Mouse (Mus musculus) layer of hippocampus, adult 11-12 months (tissue): Measurements from ENCODE around the gene Snapc1.

Source experiments
- DNase-seq: peaks from one replicate; pipeline ENCODE4 v3.0.0; 2022; ENCODE audit warnings: low spot score

The Snapc1 gene

DNA sequence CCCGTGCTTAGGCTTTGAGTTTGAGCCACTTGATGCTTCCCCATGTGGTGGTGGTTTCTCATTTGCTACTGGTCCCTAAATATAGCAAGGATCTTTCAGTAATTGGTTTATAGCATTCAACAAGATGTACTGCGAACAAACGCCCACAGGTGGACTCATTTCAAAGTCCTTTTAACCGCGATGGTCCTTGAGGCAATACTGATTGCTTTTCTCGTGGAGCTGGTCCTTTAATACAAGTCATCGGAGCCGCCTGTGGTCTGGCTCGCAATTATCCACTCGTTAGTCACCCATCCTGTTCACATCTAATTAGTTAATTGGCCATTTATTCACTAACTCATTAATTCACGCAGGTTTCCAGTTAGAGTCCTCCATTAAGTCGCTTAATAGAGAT lies 32.6 kb downstream of the Snapc1 start:
- peak; percentile 40 for DNase-seq

DNA sequence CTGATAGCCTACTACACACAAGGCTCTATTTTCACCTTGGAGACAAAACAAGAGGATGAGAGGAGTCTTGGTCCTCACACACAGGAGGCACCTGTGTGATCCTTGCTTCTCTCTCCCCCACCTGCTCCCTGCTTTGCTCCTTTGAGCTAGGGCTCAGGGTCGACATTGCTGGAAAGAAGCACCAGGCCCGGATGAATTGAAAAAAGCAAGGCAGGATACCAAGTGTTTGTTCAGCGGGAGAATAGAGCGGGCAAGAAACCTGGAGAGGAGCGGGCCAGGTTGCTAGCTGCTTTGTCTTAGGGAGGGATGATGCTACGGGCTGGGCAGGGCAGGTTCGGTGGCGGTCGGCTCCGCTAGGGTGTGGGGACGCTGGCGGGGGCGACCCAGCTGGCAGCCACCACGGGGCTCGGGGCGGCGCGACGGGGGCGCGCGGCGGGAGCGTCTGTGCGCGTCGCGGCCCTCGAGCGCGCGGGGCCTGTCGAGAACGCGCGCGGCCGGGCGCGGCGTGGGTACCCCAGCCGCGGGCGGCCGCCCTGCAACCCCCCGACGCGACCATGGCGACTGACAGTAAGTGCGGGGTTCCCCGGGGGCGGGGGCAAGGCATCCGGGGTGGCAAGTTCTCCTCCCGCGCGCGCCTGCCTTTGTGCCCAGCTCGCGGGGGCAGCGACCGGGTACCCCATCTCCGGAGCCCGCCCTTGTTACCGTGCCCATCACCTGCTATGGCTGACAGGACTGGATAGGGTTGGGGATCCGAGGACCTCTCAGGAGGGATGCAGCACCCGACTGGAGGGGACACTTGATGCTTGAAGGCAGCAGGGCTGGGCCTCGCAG lies 33.2 kb downstream of the Snapc1 start, which contains the start of gene Syt16:
Gene Syt16, plus strand, starts transcription at position 365 of the 831 bp plus-strand sequence.
- peak; percentile 42 for DNase-seq

DNA sequence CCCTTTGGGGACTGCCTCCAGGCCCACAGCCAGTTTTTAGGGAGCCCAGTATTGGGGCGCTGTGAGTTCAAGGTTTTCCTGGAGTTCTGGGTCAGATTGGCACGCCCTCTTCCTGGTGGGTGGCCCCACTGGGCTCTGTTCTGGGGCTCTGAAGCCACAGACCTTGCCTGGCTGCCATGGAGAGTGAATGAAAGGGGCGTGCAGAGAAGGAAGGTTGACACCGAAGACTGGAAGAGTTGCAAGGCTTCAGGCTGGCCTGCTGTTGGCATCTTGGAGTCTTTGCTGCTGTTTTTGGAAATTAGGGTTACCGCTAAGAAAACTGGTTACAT lies 33.8 kb downstream of the Snapc1 start:
- no peak for DNase-seq

DNA sequence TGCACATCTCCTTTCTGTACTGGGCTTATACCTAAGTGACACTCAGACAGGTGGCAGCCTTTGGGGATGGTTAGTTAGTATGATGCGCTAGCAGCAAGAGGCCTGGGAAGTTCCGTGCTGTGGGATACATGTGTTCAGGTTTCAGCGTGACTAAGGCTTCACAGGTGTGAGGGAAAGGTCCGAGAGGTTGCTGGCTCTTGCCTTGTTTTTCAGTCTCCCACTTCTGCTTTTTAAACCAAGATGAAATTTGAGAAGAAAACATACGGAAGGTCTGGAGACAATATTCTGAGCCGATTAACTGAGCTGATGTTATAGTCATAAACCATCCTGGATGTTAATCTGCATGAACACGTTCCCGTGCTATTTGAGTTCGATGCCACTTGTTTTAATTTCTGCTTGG lies 38.2 kb downstream of the Snapc1 start:
- DNase-seq: no peak

DNA sequence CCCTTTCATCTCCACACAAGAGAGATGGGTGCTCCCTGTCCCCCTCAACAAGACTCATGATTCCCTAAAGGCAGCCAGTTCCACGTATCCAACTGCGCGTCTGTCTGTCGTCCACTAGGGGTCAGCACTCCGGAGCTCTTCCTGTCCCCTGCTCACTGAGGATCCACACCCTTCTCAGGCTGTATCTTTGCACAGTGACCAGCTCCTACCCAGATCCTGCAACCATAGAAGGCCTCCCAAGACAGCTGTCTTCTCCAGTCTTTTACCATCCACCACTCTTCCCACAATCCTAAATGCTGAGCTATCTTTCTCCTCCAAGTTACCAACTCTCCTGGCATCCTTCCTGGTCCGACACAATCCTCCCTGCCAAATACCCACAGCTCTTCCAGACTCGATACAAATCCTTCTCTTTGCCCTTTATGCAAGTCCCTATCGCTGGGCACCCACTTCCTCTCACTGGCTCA lies 45.2 kb downstream of the Snapc1 start:
- DNase-seq: peak; percentile 31

DNA sequence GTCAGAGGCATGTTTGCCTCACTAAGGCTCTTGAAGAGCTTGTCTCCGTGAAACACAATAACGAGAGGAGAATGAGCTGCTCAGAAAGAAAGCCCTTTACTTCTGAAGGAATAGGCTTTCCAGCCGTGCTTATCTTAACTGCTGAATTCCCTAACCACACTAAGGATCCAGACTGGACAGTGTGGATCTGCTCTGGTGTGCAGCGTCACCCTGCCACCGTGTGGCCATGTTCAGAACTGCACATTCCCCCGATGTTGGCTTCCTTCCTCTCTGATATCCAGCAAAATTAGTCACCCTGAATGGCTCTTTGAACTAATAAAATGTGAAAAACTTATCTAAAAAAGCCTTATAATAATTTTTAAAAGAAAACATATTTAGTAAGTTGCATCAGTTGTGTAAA lies 49.5 kb downstream of the Snapc1 start:
- DNase-seq: peak; percentile 87

DNA sequence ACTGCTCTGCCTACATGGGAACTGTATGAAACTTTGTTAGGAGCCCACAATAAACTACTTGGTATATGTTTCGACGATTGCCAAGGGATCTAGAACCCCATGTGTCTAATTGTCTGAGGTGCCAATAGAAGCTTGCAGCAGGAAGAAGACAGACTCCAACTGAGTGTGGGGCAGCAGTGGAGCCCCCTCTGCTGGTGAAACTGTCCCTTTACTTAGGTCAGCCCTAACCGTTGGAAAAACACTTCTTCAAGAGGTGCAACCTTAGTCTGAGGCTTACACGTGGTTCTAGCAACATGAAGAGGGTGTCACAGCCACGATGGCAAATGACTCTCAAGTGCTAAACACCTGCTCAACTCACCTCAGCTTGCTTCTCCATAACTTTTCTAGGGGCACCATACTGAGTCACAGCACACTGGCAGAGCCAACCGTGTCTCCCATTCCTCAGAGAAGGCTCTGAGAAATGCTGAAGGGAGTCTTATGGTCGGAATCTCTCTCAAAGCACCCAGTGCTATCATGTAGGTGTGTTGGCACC lies 50.5 kb downstream of the Snapc1 start:
- DNase-seq: no peak

DNA sequence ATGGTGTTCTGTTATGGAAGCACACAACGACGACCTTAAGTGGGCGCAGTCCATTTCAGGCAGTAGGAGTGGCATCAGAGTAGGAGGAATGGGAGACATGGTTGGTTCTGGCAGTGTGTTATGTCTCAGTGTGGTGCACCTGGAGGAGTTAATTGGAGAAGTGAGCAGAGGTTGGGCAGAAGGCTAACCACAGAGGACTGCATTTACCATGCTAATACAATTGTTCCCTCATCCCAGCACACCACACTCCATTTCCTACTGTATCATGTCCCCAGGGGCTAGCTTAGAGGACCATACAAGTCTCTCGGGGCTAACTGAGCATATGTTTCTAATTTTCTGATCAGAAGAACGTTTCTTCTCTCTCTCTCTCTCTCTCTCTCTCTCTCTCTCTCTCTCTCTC lies 51.2 kb downstream of the Snapc1 start:
- no peak for DNase-seq

DNA sequence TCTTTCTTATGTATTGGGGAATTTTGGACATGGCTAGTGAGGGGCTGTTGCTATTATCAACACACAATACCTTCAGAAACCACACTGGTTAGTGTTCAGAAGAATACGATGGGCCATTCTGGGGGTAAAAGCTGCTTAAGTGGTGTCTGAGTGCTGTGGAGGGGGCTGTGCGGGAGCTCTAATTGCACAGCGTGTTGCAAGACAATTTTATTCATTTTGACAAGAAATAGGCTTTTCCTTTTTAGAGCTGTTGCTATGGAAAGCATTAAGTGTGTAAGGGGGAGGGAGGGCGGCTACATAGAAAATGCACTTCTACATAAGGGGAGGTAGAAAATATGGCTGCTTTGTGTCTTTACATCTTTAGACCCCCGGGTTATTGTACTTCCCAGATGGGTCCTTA lies 59.0 kb downstream of the Snapc1 start:
- DNase-seq: no peak

DNA sequence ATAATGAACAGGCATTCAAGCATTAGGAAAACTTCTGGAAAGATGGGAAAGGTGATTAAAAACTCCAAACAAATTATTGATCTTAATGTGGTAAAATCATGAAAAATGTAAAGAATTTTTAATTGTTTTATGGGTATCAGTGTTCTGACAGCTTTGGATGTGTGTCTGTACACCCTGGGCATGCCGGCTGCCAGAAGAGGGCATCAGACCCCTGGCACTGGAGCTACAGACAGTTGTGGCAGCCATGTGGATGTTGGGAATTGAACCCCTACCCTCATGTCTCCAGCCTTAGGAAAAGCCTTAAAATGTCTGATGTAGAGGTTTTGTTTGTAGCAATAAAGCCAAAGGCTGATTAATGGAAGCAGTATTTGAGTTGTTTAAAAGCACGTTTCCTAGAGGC lies 60.6 kb downstream of the Snapc1 start:
- no peak for DNase-seq
